Mouse (Mus musculus) c-Kit-positive CD71-positive TER-119-positive erythroid progenitor cells, embryonic 14.5 days (primary cell): Measurements from ENCODE around the gene Ifnk.
A peak's percentile ranks its signal among the peaks of the same experiment; 100 is the strongest.

Source experiments
- DNase-seq: peaks from one replicate; pipeline ENCODE4 v3.0.0-alpha.2; 2013; ENCODE audit warnings: low spot score

Ifnk gene

GRCm38 (mm10) chr4:35140317-35140716 lies 11.5 kb upstream of the Ifnk start:
- no peak for DNase-seq

GRCm38 (mm10) chr4:35143472-35144102 lies 8.3 kb upstream of the Ifnk start:
- no peak for DNase-seq

- no peak for DNase-seq
Measured at GRCm38 (mm10) chr4:35145726-35146125, 6.1 kb upstream of the Ifnk start.

- no peak for DNase-seq
Measured at GRCm38 (mm10) chr4:35146597-35146996, 5.3 kb upstream of the Ifnk start.

GRCm38 (mm10) chr4:35148326-35148725 lies 3.5 kb upstream of the Ifnk start:
- no peak for DNase-seq

GRCm38 (mm10) chr4:35150706-35151105 lies 1.1 kb upstream of the Ifnk start:
- no peak for DNase-seq

- DNase-seq, result no peak
Measured at GRCm38 (mm10) chr4:35154051-35154450, 2.2 kb downstream of the Ifnk start.

GRCm38 (mm10) chr4:35155132-35155922 lies 3.5 kb downstream of the Ifnk start:
- no peak for DNase-seq

GRCm38 (mm10) chr4:35156149-35156611 lies 4.3 kb downstream of the Ifnk start:
- peak; percentile 38 for DNase-seq

- peak; percentile 67 for DNase-seq
Measured at GRCm38 (mm10) chr4:35156751-35157611, 5.1 kb downstream of the Ifnk start, which contains the start of gene Mob3b. TSS of gene Mob3b (minus strand) at chr4:35157484.

GRCm38 (mm10) chr4:35157815-35158214 lies 6.0 kb downstream of the Ifnk start:
- DNase-seq, result no peak

GRCm38 (mm10) chr4:35165275-35165674 lies 13.4 kb downstream of the Ifnk start:
- no peak for DNase-seq

- no peak for DNase-seq
Measured at GRCm38 (mm10) chr4:35165947-35166346, 14.1 kb downstream of the Ifnk start.

- DNase-seq, result no peak
Measured at GRCm38 (mm10) chr4:35167855-35168254, 16.0 kb downstream of the Ifnk start.

GRCm38 (mm10) chr4:35169571-35170125 lies 17.8 kb downstream of the Ifnk start:
- DNase-seq, result no peak

- DNase-seq, result no peak
Measured at GRCm38 (mm10) chr4:35172471-35172870, 20.6 kb downstream of the Ifnk start.

- no peak for DNase-seq
Measured at GRCm38 (mm10) chr4:35173551-35173950, 21.7 kb downstream of the Ifnk start.

GRCm38 (mm10) chr4:35175566-35175965 lies 23.7 kb downstream of the Ifnk start:
- DNase-seq, result no peak

GRCm38 (mm10) chr4:35177926-35178645 lies 26.2 kb downstream of the Ifnk start:
- DNase-seq, result no peak

- no peak for DNase-seq
Measured at GRCm38 (mm10) chr4:35187617-35188326, 35.9 kb downstream of the Ifnk start.

- DNase-seq, result no peak
Measured at GRCm38 (mm10) chr4:35189794-35190193, 37.9 kb downstream of the Ifnk start.
